ENCODE assay signal across 9 mouse cellular contexts in genomic region chr2:31667332-31667731, GRCm38 (mm10). TPM values are rescaled to one million over a fixed set of nuclear protein-coding genes. Genes with fewer than 3 reads are reported as not detected.
DNase-seq lines count a peak whose midpoint lies in the region; ATAC-seq and TF ChIP-seq lines count a peak whose summit lies in the region.
"Had no signal": no experiment of that assay in that cellular context is flagged by ENCODE, and none has a peak within 500 bp of the region (broad histone marks: within the 10 kb centered on the region; RNA-seq: fewer than 3 reads in every experiment).

No protein-coding gene starts in this region.

- H3K27ac ChIP-seq in kidney, embryonic 14.5 days (ENCODE audit: low read depth, low read length): no peak overlapping the region
- H3K27ac ChIP-seq: embryonic facial prominence, embryonic 15.5 days; limb, embryonic 13.5 days had no signal

- H3K4me1 ChIP-seq in kidney, embryonic 14.5 days (ENCODE audit: control insufficient read depth, insufficient read depth, low read length): peaks cover 11% of the 10 kb centered on the region; the same call in 1 of the 2 replicates
- peaks cover 13% of the 10 kb centered on the region for H3K4me1 ChIP-seq in E14TG2a.4 (replicated peaks; ENCODE audit: low read depth, low read length)

- peak; percentile 55 for DNase-seq in kidney, adult 18-20 months
- no peak for DNase-seq in Patski (ENCODE audit: low read depth, low spot score)
- DNase-seq in kidney, postnatal 36 days: peak; percentile 46 to 71
- DNase-seq in urinary bladder, postnatal 25 days (ENCODE audit: low spot score): no peak
- no peak for DNase-seq in ovary, adult 18-20 months (ENCODE audit: low spot score)

- CTCF ChIA-PET in Patski (lab: Charles Lee): no interaction called here

- H3K4me3 ChIP-seq in kidney, embryonic 14.5 days (ENCODE audit: low read length): no peak overlapping the region
- no peak overlapping the region for H3K4me3 ChIP-seq in E14TG2a.4 (replicated peaks; ENCODE audit: low read length)
- H3K4me3 ChIP-seq: embryonic facial prominence, embryonic 15.5 days; limb, embryonic 13.5 days had no signal

- in situ Hi-C loops in Patski (cut with MboI; ENCODE audit: low pct_unique_long_range_greater_than_20kb): no loop called here

- WGBS in kidney, embryonic 14.5 days: 24% methylated on average over 4 of the region's 4 CpGs

- ATAC-seq in kidney, embryonic 14.5 days (ENCODE audit: low FRiP score, low TSS enrichment): no peak
- ATAC-seq in Patski: no peak

- POLR2A ChIA-PET in Patski (lab: Charles Lee): no interaction called here

- H3K36me3 ChIP-seq in kidney, embryonic 14.5 days (ENCODE audit: control insufficient read depth, insufficient read depth, low read length): peaks cover under 1% of the 10 kb centered on the region; the same call in 1 of the 2 replicates
- peaks cover 5% of the 10 kb centered on the region for H3K36me3 ChIP-seq in E14TG2a.4 (ENCODE audit: insufficient read depth, low read length)
- H3K36me3 ChIP-seq: embryonic facial prominence, embryonic 15.5 days had no signal

- no peak overlapping the region for H3K9ac ChIP-seq in kidney, embryonic 14.5 days (ENCODE audit: low read depth, low read length)
- H3K9ac ChIP-seq: embryonic facial prominence, embryonic 15.5 days; limb, embryonic 13.5 days had no signal

- no peak overlapping the region for H3K4me2 ChIP-seq in kidney, embryonic 14.5 days (replicated peaks; ENCODE audit: low read depth, low read length)
- H3K4me2 ChIP-seq: embryonic facial prominence, embryonic 15.5 days; limb, embryonic 13.5 days had no signal

- H3K27me3 ChIP-seq in kidney, embryonic 14.5 days (ENCODE audit: control insufficient read depth, insufficient read depth, low read length): no peaks in the 10 kb centered on the region
- H3K27me3 ChIP-seq in E14TG2a.4 (ENCODE audit: insufficient read depth, low read length) (0 out of 2 replicates have a peak, but pooled peaks cover 4% of the 10 kb centered on the region), Patski (peaks cover 4% of the 10 kb centered on the region)

- peak; percentile 44 for TF ChIP-seq CTCF in E14TG2a.4 (conservative IDR thresholded peaks at IDR 0.05; ENCODE audit: low read length)
- peak; percentile 70 for TF ChIP-seq CTCF in Patski (IDR thresholded peaks at IDR 0.05)

- H3K9me3 ChIP-seq in kidney, embryonic 14.5 days (ENCODE audit: control insufficient read depth, low read length): no peaks in the 10 kb centered on the region
- H3K9me3 ChIP-seq in E14TG2a.4 (ENCODE audit: low read length): no peaks in the 10 kb centered on the region
- H3K9me3 ChIP-seq: embryonic facial prominence, embryonic 15.5 days; limb, embryonic 13.5 days had no signal

RNA-seq across cellular contexts. Expression of gene Exosc2, which starts 3.2 kb away (rescaled TPM):
- polyA plus RNA-seq in kidney, embryonic 14.5 days (2014; fragmentation: Nextera tagmentation; extraction: Ambion mirVana): 64.9 and 73.6 TPM in 2 replicates
- 44.1 TPM for polyA plus RNA-seq in Patski (2021)

RNA-seq across cellular contexts. Expression of gene Abl1, which starts 20.8 kb away (rescaled TPM):
- polyA plus RNA-seq in kidney, embryonic 14.5 days (2014; fragmentation: Nextera tagmentation; extraction: Ambion mirVana): 30.9 and 54.6 TPM in 2 replicates
- 58.8 TPM for polyA plus RNA-seq in Patski (2021)

RNA-seq across cellular contexts. Expression of gene Prdm12, which starts 27.5 kb away (rescaled TPM):
- not detected in 2 replicates for polyA plus RNA-seq in kidney, embryonic 14.5 days (2014; fragmentation: Nextera tagmentation; extraction: Ambion mirVana)
- polyA plus RNA-seq in Patski (2021): not detected
- polyA plus RNA-seq: limb, embryonic 13.5 days had no signal

Comparison
In these comparisons a context has a peak if more than half of its experiments do, and no peak if none do; other contexts are left out.
1. DNase-seq: peak in kidney, adult 18-20 months (single experiment) and kidney, postnatal 36 days (2 of 2); none in Patski (single experiment), urinary bladder, postnatal 25 days (single experiment) and ovary, adult 18-20 months (single experiment).